Mouse (Mus musculus): ENCODE results near the gene Sdf4.

DNA sequence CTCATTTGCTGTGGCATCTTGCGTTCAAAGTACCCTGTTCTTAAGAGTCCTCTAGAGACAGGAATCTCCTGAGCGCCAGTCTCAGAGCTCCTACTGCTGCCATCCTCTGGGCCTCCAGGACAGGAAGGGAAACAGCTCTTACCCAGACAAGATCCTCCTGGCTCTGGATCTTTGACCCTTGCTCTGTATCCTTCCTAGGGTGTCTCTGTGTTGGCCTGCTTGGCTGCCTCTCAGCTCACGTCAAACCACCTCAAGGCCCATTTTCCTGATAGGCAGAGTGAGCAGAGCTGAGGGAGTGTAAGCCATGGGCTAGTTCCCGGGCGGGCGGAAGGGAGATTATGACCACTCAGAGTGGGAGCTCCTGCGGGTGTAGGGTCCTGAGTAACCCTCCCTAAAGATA lies 29.6 kb upstream of the Sdf4 start:
- no peak for TF ChIP-seq CTCF (IDR thresholded peaks at IDR 0.05; ENCODE audit: borderline replicate concordance, insufficient read depth, low read depth, low read length)
- TF ChIP-seq POLR2A (IDR thresholded peaks at IDR 0.05; ENCODE audit: borderline replicate concordance, insufficient read depth, low read length): no peak

All from cerebellum, adult 2 months (tissue).